Mouse (Mus musculus): ENCODE data around the gene Zfp341. TPM values are rescaled to one million over a fixed set of nuclear protein-coding genes. Genes with fewer than 3 reads are reported as not detected.
A peak's percentile ranks its signal among the peaks of the same experiment; 100 is the strongest.

Zfp341 gene
- polyA plus RNA-seq, 1 experiment from 2014 or later: 2.6 TPM

GRCm38 (mm10) chr2:154569836-154570286, 43.2 kb upstream of the Zfp341 start, which contains the start of gene E2f1:
E2f1 (minus strand) TSS chr2:154569892.
- peak within 1 kb of the TSS; percentile 64 for H3K4me3 ChIP-seq (replicated peaks; ENCODE audit: low read depth, low read length)
- ATAC-seq (ENCODE audit: low FRiP score, low TSS enrichment) (peak; percentile 97), DNase-seq (peak; percentile 98)
- H3K27me3 ChIP-seq (ENCODE audit: control insufficient read depth, insufficient read depth, low read length): no peaks in the 10 kb centered on the region
- no peaks in the 10 kb centered on the region for H3K9me3 ChIP-seq (ENCODE audit: control insufficient read depth, low read length)
- peak within 1 kb of the TSS; percentile 95 for H3K4me2 ChIP-seq (ENCODE audit: low read length)
- peak within 1 kb of the TSS; percentile 74 for H3K27ac ChIP-seq (replicated peaks; ENCODE audit: low read depth, low read length)
- no peaks in the 10 kb centered on the region for H3K36me3 ChIP-seq (ENCODE audit: control insufficient read depth, insufficient read depth, low read length)
- H3K9ac ChIP-seq (replicated peaks; ENCODE audit: low read length): peak within 1 kb of the TSS; percentile 48
- under 1% methylated on average over 39 of the region's 44 CpGs for WGBS
- peaks cover 7% of the 10 kb centered on the region; the same call in 1 of the 2 replicates for H3K4me1 ChIP-seq (ENCODE audit: control insufficient read depth, insufficient read depth, low read length)

GRCm38 (mm10) chr2:154570666-154571065, 42.4 kb upstream of the Zfp341 start:
- Histone ChIP-seq H3K4me2 (ENCODE audit: low read length) (peak overlapping the region; percentile 95), H3K9me3 (ENCODE audit: control insufficient read depth, low read length) (no peaks in the 10 kb centered on the region), H3K36me3 (ENCODE audit: control insufficient read depth, insufficient read depth, low read length) (no peaks in the 10 kb centered on the region), H3K9ac (replicated peaks; ENCODE audit: low read length) (no peak overlapping the region), H3K27me3 (ENCODE audit: control insufficient read depth, insufficient read depth, low read length) (no peaks in the 10 kb centered on the region), H3K4me3 (replicated peaks; ENCODE audit: low read depth, low read length) (no peak overlapping the region), H3K4me1 (ENCODE audit: control insufficient read depth, insufficient read depth, low read length) (peaks cover 7% of the 10 kb centered on the region; the same call in 1 of the 2 replicates), H3K27ac (replicated peaks; ENCODE audit: low read depth, low read length) (no peak overlapping the region)
- ATAC-seq (ENCODE audit: low FRiP score, low TSS enrichment) (no peak), DNase-seq (no peak)
- WGBS: 74% methylated on average over 4 of the region's 4 CpGs

DNA sequence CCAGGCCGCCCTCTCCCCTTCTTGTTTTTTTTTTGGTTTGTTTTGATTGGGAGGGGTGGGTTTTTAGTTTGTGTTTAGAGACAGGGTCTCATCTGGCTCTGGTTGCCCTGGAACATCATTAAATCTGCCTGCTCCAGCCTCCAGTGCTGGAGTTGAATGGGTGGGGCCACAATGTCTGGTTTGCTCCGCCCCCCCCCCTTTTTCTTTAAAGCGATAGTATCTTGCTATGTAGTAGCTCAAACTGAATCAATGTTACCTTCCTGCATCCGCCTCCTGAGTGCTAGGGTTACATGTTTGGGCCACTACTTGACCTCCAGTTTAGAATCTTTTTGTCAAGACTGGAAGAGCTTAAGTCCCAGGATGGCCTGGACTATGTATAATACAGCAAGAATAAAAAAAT, 41.8 kb upstream of the Zfp341 start:
- H3K9me3 ChIP-seq (ENCODE audit: control insufficient read depth, low read length): no peaks in the 10 kb centered on the region
- ATAC-seq (ENCODE audit: low FRiP score, low TSS enrichment) (no peak), DNase-seq (no peak)
- no peak overlapping the region for H3K9ac ChIP-seq (replicated peaks; ENCODE audit: low read length)
- H3K4me3 ChIP-seq (replicated peaks; ENCODE audit: low read depth, low read length): no peak overlapping the region
- H3K4me1 ChIP-seq (ENCODE audit: control insufficient read depth, insufficient read depth, low read length): peaks cover 7% of the 10 kb centered on the region; the same call in 1 of the 2 replicates
- H3K27me3 ChIP-seq (ENCODE audit: control insufficient read depth, insufficient read depth, low read length): no peaks in the 10 kb centered on the region
- no peak overlapping the region for H3K27ac ChIP-seq (replicated peaks; ENCODE audit: low read depth, low read length)
- H3K4me2 ChIP-seq (ENCODE audit: low read length): no peak overlapping the region
- WGBS: 87% methylated on average over 4 of the region's 4 CpGs
- H3K36me3 ChIP-seq (ENCODE audit: control insufficient read depth, insufficient read depth, low read length): no peaks in the 10 kb centered on the region

DNA sequence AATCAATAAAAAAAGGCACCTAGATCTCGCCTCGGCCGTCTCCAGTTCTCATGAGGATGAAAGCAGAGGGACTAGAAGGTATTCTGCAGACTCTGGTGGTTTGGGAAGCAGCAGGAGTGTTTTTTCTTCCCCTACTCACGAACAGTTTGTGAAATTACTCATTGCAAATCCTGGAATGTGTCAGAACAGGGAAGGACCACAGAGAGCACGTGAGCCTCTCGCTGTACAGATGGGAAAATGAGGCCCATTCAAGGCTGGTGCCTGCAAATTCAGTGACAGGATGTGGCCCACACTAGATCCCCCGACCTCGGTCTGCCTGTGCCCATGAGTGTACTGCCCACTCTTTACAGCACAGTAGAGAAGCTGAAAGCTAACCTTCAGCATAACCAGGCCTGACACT, 41.1 kb upstream of the Zfp341 start:
- 80% methylated on average over 8 of the region's 8 CpGs for WGBS
- H3K27ac ChIP-seq (replicated peaks; ENCODE audit: low read depth, low read length): no peak overlapping the region
- DNase-seq (no peak), ATAC-seq (ENCODE audit: low FRiP score, low TSS enrichment) (no peak)
- no peak overlapping the region for H3K4me3 ChIP-seq (replicated peaks; ENCODE audit: low read depth, low read length)
- no peak overlapping the region for H3K9ac ChIP-seq (replicated peaks; ENCODE audit: low read length)
- no peak overlapping the region for H3K4me2 ChIP-seq (ENCODE audit: low read length)
- H3K9me3 ChIP-seq (ENCODE audit: control insufficient read depth, low read length): no peaks in the 10 kb centered on the region
- no peaks in the 10 kb centered on the region for H3K36me3 ChIP-seq (ENCODE audit: control insufficient read depth, insufficient read depth, low read length)
- no peaks in the 10 kb centered on the region for H3K27me3 ChIP-seq (ENCODE audit: control insufficient read depth, insufficient read depth, low read length)
- H3K4me1 ChIP-seq (ENCODE audit: control insufficient read depth, insufficient read depth, low read length): peaks cover 6% of the 10 kb centered on the region

- no peaks in the 10 kb centered on the region for H3K9me3 ChIP-seq (ENCODE audit: control insufficient read depth, low read length)
- WGBS: 74% methylated on average over 3 of the region's 3 CpGs
- no peak overlapping the region for H3K9ac ChIP-seq (replicated peaks; ENCODE audit: low read length)
- ATAC-seq (ENCODE audit: low FRiP score, low TSS enrichment) (no peak), DNase-seq (no peak)
- no peak overlapping the region for H3K4me3 ChIP-seq (replicated peaks; ENCODE audit: low read depth, low read length)
- H3K27ac ChIP-seq (replicated peaks; ENCODE audit: low read depth, low read length): no peak overlapping the region
- H3K4me2 ChIP-seq (ENCODE audit: low read length): no peak overlapping the region
- H3K4me1 ChIP-seq (ENCODE audit: control insufficient read depth, insufficient read depth, low read length): peaks cover 14% of the 10 kb centered on the region
- H3K27me3 ChIP-seq (ENCODE audit: control insufficient read depth, insufficient read depth, low read length): no peaks in the 10 kb centered on the region
- no peaks in the 10 kb centered on the region for H3K36me3 ChIP-seq (ENCODE audit: control insufficient read depth, insufficient read depth, low read length)
Measured at GRCm38 (mm10) chr2:154572996-154573395, 40.1 kb upstream of the Zfp341 start.

- H3K9ac ChIP-seq (replicated peaks; ENCODE audit: low read length): no peak overlapping the region
- H3K27me3 ChIP-seq (ENCODE audit: control insufficient read depth, insufficient read depth, low read length): no peaks in the 10 kb centered on the region
- H3K27ac ChIP-seq (replicated peaks; ENCODE audit: low read depth, low read length): 0 out of 2 replicates have a peak overlapping the region, but pooled peaks have one; percentile 5
- no peak overlapping the region for H3K4me2 ChIP-seq (ENCODE audit: low read length)
- peaks cover 12% of the 10 kb centered on the region for H3K4me1 ChIP-seq (ENCODE audit: control insufficient read depth, insufficient read depth, low read length)
- H3K9me3 ChIP-seq (ENCODE audit: control insufficient read depth, low read length): no peaks in the 10 kb centered on the region
- no peak overlapping the region for H3K4me3 ChIP-seq (replicated peaks; ENCODE audit: low read depth, low read length)
- 33% methylated on average over 7 of the region's 7 CpGs for WGBS
- DNase-seq (no peak), ATAC-seq (ENCODE audit: low FRiP score, low TSS enrichment) (no peak)
- H3K36me3 ChIP-seq (ENCODE audit: control insufficient read depth, insufficient read depth, low read length): no peaks in the 10 kb centered on the region
Measured at GRCm38 (mm10) chr2:154574271-154574670, 38.8 kb upstream of the Zfp341 start.

DNA sequence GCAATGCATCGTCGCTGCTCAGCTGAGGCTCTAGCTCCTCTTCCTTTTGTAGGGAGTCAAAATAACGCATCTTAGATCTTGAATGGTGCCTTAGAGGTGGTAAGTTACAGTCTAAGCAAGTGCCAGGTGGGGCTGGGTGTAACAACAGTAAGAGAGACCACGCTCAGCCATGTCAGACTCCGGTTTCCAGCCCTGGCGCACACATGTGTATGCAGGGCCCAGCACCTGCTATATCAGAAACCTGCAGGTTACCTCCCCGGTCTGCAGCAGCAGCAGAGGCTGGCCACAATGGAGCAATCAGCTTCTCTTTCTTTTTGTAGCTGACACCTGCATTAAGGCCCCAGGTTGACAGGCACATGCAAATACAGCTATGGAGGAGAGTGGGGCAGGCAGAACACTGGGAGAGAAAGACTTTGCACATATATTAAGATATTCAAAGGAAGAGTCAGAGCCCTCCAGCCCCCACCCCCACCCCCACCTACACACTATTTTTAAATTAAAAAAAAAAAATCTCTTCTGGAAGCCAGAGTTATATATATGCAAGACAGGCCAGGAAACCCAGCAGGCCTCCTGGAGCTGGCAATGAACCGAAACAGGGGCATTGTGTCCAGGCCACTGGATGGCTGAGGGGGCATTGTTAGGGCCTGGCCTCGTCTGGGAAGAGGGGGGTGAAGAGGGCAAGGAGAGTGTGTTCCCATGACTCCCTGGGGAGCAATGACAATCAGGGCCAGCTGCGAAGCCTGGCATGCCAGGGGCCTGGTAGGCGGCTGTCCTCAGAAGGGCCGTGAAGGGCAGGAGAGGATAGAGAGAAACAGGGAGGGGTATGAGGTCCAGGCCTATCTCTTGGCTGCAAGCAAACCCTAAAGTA, 36.0 kb upstream of the Zfp341 start:
- no peaks in the 10 kb centered on the region for H3K27me3 ChIP-seq (ENCODE audit: control insufficient read depth, insufficient read depth, low read length)
- H3K9ac ChIP-seq (replicated peaks; ENCODE audit: low read length): no peak overlapping the region; the same call in 1 of the 2 replicates
- no peak overlapping the region for H3K4me3 ChIP-seq (replicated peaks; ENCODE audit: low read depth, low read length)
- H3K4me1 ChIP-seq (ENCODE audit: control insufficient read depth, insufficient read depth, low read length): peaks cover 12% of the 10 kb centered on the region
- ATAC-seq (ENCODE audit: low FRiP score, low TSS enrichment) (peak; percentile 82), DNase-seq (peak; percentile 71)
- H3K36me3 ChIP-seq (ENCODE audit: control insufficient read depth, insufficient read depth, low read length): no peaks in the 10 kb centered on the region
- H3K27ac ChIP-seq (replicated peaks; ENCODE audit: low read depth, low read length): peak overlapping the region; percentile 73
- H3K4me2 ChIP-seq (ENCODE audit: low read length): no peak overlapping the region
- 12% methylated on average over 12 of the region's 12 CpGs for WGBS
- H3K9me3 ChIP-seq (ENCODE audit: control insufficient read depth, low read length): no peaks in the 10 kb centered on the region

DNA sequence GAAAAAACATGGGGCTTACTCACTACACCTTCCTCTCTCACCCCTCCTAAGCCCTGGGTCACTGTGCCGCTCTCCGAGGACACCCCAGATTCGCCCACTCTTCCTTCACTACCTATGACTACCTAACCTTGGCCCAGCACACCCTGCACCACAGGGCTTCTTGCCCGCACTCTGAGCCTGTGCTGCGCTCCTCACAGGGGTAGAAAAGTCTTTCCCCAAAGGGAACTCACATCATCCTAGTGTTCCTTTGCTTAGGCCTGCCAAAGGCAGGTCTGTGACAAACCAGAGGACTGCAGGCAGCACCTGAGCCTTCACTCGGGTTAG, 35.4 kb upstream of the Zfp341 start:
- peaks cover 12% of the 10 kb centered on the region for H3K4me1 ChIP-seq (ENCODE audit: control insufficient read depth, insufficient read depth, low read length)
- no peaks in the 10 kb centered on the region for H3K36me3 ChIP-seq (ENCODE audit: control insufficient read depth, insufficient read depth, low read length)
- H3K4me3 ChIP-seq (replicated peaks; ENCODE audit: low read depth, low read length): no peak overlapping the region
- H3K9ac ChIP-seq (replicated peaks; ENCODE audit: low read length): no peak overlapping the region
- no peak overlapping the region for H3K4me2 ChIP-seq (ENCODE audit: low read length)
- no peaks in the 10 kb centered on the region for H3K9me3 ChIP-seq (ENCODE audit: control insufficient read depth, low read length)
- peak overlapping the region; percentile 68 for H3K27ac ChIP-seq (replicated peaks; ENCODE audit: low read depth, low read length)
- ATAC-seq (ENCODE audit: low FRiP score, low TSS enrichment) (peak; percentile 58), DNase-seq (no peak)
- WGBS: 38% methylated on average over 6 of the region's 6 CpGs
- H3K27me3 ChIP-seq (ENCODE audit: control insufficient read depth, insufficient read depth, low read length): no peaks in the 10 kb centered on the region

DNA sequence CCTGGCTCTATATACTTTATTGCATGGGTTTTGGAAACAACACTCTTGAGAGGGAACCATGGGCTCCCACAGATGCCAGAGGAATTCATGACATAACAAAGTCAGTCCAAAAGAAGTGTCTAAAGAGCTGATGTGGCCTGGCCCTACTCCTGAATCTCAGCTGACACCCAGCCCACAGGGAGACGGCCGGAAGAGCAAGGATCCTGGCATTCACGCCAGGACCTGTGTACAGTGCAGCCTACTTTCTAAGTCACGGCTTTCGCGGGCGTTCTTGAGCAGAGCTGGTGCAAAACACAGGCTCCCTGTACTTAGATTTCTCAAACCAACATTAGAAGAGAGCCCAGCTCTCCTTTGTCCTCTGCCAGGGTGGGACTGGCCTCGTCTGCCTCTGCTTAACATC, 32.5 kb upstream of the Zfp341 start:
- Histone ChIP-seq H3K4me1 (ENCODE audit: control insufficient read depth, insufficient read depth, low read length) (peaks cover 20% of the 10 kb centered on the region), H3K4me3 (replicated peaks; ENCODE audit: low read depth, low read length) (no peak overlapping the region), H3K9me3 (ENCODE audit: control insufficient read depth, low read length) (no peaks in the 10 kb centered on the region), H3K27me3 (ENCODE audit: control insufficient read depth, insufficient read depth, low read length) (no peaks in the 10 kb centered on the region), H3K4me2 (ENCODE audit: low read length) (no peak overlapping the region), H3K36me3 (ENCODE audit: control insufficient read depth, insufficient read depth, low read length) (no peaks in the 10 kb centered on the region), H3K27ac (replicated peaks; ENCODE audit: low read depth, low read length) (no peak overlapping the region), H3K9ac (replicated peaks; ENCODE audit: low read length) (no peak overlapping the region)
- 77% methylated on average over 8 of the region's 8 CpGs for WGBS
- DNase-seq (no peak), ATAC-seq (ENCODE audit: low FRiP score, low TSS enrichment) (no peak)
